Mouse (Mus musculus): ENCODE results near the gene Timp1. TPM values are rescaled to one million over a fixed set of nuclear protein-coding genes. Genes with fewer than 3 reads are reported as not detected.
A peak's percentile ranks its signal among the peaks of the same experiment; 100 is the strongest.

The Timp1 gene
- polyA plus RNA-seq (2014; fragmentation: Nextera tagmentation; extraction: Ambion mirVana): 33.9 and 35.8 TPM in 2 replicates

- H3K36me3 ChIP-seq (ENCODE audit: control insufficient read depth, insufficient read depth, low read length): no peaks in the 10 kb centered on the region
- H3K4me3 ChIP-seq (ENCODE audit: low read depth, low read length): peak within 1 kb of the TSS; percentile 31
- H3K27me3 ChIP-seq (ENCODE audit: control insufficient read depth, insufficient read depth, low read length): no peaks in the 10 kb centered on the region
- no peaks in the 10 kb centered on the region for H3K9me3 ChIP-seq (ENCODE audit: control insufficient read depth, low read depth, low read length)
- peak within 1 kb of the TSS; percentile 36 for H3K4me2 ChIP-seq (replicated peaks; ENCODE audit: low read depth, low read length)
- H3K4me1 ChIP-seq (ENCODE audit: control insufficient read depth, insufficient read depth, low read length): no peaks in the 10 kb centered on the region
- WGBS: 13% methylated on average over 18 of the region's 18 CpGs
- H3K9ac ChIP-seq (replicated peaks; ENCODE audit: low read depth, low read length): no peak within 1 kb of the TSS
- ATAC-seq (ENCODE audit: insufficient number of reproducible peaks, insufficient read depth, low FRiP score, low read depth): peak; percentile 86
- no peak within 1 kb of the TSS for H3K27ac ChIP-seq (ENCODE audit: low read length)
Measured at GRCm38 (mm10) chrX:20869962-20870513, at the start of gene Timp1. TSS of gene Timp1 (plus strand) at chrX:20870166.

GRCm38 (mm10) chrX:20828934-20829333 is 41.0 kb upstream of the Timp1 start:
- ATAC-seq (ENCODE audit: insufficient number of reproducible peaks, insufficient read depth, low FRiP score, low read depth): peak; percentile 87; the same call in 1 of the 2 replicates
- H3K27me3 ChIP-seq (ENCODE audit: control insufficient read depth, insufficient read depth, low read length): no peaks in the 10 kb centered on the region
- H3K4me3 ChIP-seq (ENCODE audit: low read depth, low read length): no peak overlapping the region
- no peaks in the 10 kb centered on the region for H3K36me3 ChIP-seq (ENCODE audit: control insufficient read depth, insufficient read depth, low read length)
- H3K27ac ChIP-seq (ENCODE audit: low read length): no peak overlapping the region
- H3K4me1 ChIP-seq (ENCODE audit: control insufficient read depth, insufficient read depth, low read length): no peaks in the 10 kb centered on the region
- 15% methylated on average over 5 of the region's 5 CpGs for WGBS
- H3K9me3 ChIP-seq (ENCODE audit: control insufficient read depth, low read depth, low read length): no peaks in the 10 kb centered on the region
- no peak overlapping the region for H3K9ac ChIP-seq (replicated peaks; ENCODE audit: low read depth, low read length)
- H3K4me2 ChIP-seq (replicated peaks; ENCODE audit: low read depth, low read length): no peak overlapping the region

DNA sequence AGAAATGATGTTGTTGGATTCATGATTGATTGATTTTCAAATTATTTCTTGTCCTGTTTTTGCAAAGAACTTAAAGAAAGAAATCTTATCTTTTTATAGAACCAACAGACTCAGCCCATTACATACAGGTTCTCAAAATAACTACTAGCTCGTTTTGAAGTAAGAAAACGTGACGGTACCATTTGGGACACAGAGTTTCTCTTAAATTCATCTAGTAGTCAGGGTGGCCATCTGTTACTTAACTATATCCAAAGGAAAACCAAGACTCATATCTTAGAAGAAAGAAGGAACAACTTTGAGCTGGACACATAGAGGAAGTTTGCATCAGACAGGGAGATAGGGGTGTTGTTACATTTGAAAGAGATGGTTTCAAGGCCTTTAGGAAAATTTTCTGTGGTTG is 22.7 kb upstream of the Timp1 start:
- ATAC-seq (ENCODE audit: insufficient number of reproducible peaks, insufficient read depth, low FRiP score, low read depth): no peak

GRCm38 (mm10) chrX:20847816-20848215 is 22.1 kb upstream of the Timp1 start:
- 6% methylated on average over 2 of the region's 2 CpGs for WGBS
- ATAC-seq (ENCODE audit: insufficient number of reproducible peaks, insufficient read depth, low FRiP score, low read depth): peak; percentile 19; the same call in 1 of the 2 replicates
- peak overlapping the region; percentile 41; the same call in 1 of the 2 replicates for H3K27ac ChIP-seq (ENCODE audit: low read length)
- H3K36me3 ChIP-seq (ENCODE audit: control insufficient read depth, insufficient read depth, low read length): no peaks in the 10 kb centered on the region
- H3K27me3 ChIP-seq (ENCODE audit: control insufficient read depth, insufficient read depth, low read length): no peaks in the 10 kb centered on the region
- H3K4me1 ChIP-seq (ENCODE audit: control insufficient read depth, insufficient read depth, low read length): peaks cover 2% of the 10 kb centered on the region; the same call in 1 of the 2 replicates
- H3K9ac ChIP-seq (replicated peaks; ENCODE audit: low read depth, low read length): no peak overlapping the region
- no peak overlapping the region for H3K4me3 ChIP-seq (ENCODE audit: low read depth, low read length)
- no peaks in the 10 kb centered on the region for H3K9me3 ChIP-seq (ENCODE audit: control insufficient read depth, low read depth, low read length)
- peak overlapping the region; percentile 32; the same call in 1 of the 2 replicates for H3K4me2 ChIP-seq (replicated peaks; ENCODE audit: low read depth, low read length)

More for the DNA sequence above, 22.7 kb upstream of the Timp1 start:
- Histone ChIP-seq H3K36me3 (ENCODE audit: control insufficient read depth, insufficient read depth, low read length) (no peaks in the 10 kb centered on the region), H3K4me2 (replicated peaks; ENCODE audit: low read depth, low read length) (no peak overlapping the region), H3K4me3 (ENCODE audit: low read depth, low read length) (no peak overlapping the region), H3K4me1 (ENCODE audit: control insufficient read depth, insufficient read depth, low read length) (peaks cover 2% of the 10 kb centered on the region; the same call in 1 of the 2 replicates), H3K9ac (replicated peaks; ENCODE audit: low read depth, low read length) (no peak overlapping the region), H3K9me3 (ENCODE audit: control insufficient read depth, low read depth, low read length) (no peaks in the 10 kb centered on the region), H3K27me3 (ENCODE audit: control insufficient read depth, insufficient read depth, low read length) (no peaks in the 10 kb centered on the region), H3K27ac (ENCODE audit: low read length) (peak overlapping the region; percentile 41; the same call in 1 of the 2 replicates)
- 83% methylated on average over 3 of the region's 3 CpGs for WGBS

DNA sequence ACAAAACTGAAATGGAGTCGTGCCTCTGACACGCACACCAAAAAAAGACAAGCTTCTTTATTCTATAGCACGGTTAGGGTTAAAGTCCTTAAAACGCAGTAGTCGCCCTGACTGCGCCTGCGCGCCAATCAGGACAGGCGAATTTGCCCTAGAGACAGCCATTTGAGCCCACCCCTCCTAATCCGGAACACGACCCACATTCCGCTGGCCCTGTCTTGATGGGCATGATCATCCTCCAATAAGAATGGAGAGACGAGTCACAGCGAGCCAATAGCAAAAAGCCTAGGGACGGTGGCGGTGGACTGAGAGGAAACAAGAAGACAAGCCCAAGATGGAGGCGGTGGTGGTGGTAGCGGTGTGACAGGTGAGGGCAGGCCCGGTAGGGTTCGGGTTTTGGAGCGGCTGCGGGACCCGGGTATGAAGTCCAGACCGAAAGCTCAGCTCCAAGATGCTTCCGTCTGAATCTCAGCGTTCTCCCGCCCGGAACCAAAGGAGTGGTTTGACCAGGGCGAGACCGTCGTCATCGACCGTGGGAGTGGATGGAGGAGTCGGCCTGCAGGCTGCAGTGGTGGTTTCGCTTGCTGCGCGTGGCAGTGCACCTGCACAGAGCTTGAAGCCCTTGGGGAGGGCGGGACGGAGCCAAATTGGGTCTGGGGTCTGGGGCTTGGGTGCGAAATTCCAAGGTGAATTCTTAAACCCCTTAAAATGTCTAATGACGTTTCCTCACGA is 21.5 kb upstream of the Timp1 start:
- H3K36me3 ChIP-seq (ENCODE audit: control insufficient read depth, insufficient read depth, low read length): peaks cover under 1% of the 10 kb centered on the region; the same call in 1 of the 2 replicates
- peaks cover 2% of the 10 kb centered on the region; the same call in 1 of the 2 replicates for H3K4me1 ChIP-seq (ENCODE audit: control insufficient read depth, insufficient read depth, low read length)
- peak overlapping the region; percentile 57 for H3K4me2 ChIP-seq (replicated peaks; ENCODE audit: low read depth, low read length)
- ATAC-seq (ENCODE audit: insufficient number of reproducible peaks, insufficient read depth, low FRiP score, low read depth): peak; percentile 97
- peak overlapping the region; percentile 48; the same call in 1 of the 2 replicates for H3K9ac ChIP-seq (replicated peaks; ENCODE audit: low read depth, low read length)
- H3K27me3 ChIP-seq (ENCODE audit: control insufficient read depth, insufficient read depth, low read length): no peaks in the 10 kb centered on the region
- H3K27ac ChIP-seq (ENCODE audit: low read length): peak overlapping the region; percentile 48; the same call in 1 of the 2 replicates
- no peaks in the 10 kb centered on the region for H3K9me3 ChIP-seq (ENCODE audit: control insufficient read depth, low read depth, low read length)
- 16% methylated on average over 42 of the region's 42 CpGs for WGBS
- peak overlapping the region; percentile 53 for H3K4me3 ChIP-seq (ENCODE audit: low read depth, low read length)

DNA sequence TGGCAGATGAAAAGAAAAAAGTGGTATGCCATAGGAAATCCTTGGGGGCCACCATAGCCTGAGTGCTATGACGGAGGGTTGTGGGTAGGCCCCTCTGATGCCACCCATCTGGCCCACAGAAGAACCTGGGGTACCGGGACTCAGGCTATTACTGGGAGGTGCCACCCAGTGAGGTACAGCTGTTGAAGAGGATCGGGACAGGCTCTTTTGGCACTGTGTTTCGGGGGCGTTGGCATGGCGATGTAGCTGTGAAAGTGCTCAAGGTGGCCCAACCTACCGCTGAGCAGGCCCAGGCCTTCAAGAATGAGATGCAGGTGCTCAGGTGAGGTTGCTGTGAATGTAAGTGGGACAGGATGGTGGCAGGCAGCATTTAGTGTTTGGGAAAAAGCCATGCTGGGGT is 16.2 kb upstream of the Timp1 start:
- no peak for ATAC-seq (ENCODE audit: insufficient number of reproducible peaks, insufficient read depth, low FRiP score, low read depth)
- Histone ChIP-seq H3K36me3 (ENCODE audit: control insufficient read depth, insufficient read depth, low read length) (peaks cover 3% of the 10 kb centered on the region; the same call in 1 of the 2 replicates), H3K4me3 (ENCODE audit: low read depth, low read length) (no peak overlapping the region), H3K4me2 (replicated peaks; ENCODE audit: low read depth, low read length) (no peak overlapping the region), H3K27ac (ENCODE audit: low read length) (no peak overlapping the region), H3K27me3 (ENCODE audit: control insufficient read depth, insufficient read depth, low read length) (no peaks in the 10 kb centered on the region), H3K4me1 (ENCODE audit: control insufficient read depth, insufficient read depth, low read length) (0 out of 2 replicates have a peak, but pooled peaks cover 2% of the 10 kb centered on the region), H3K9ac (replicated peaks; ENCODE audit: low read depth, low read length) (no peak overlapping the region), H3K9me3 (ENCODE audit: control insufficient read depth, low read depth, low read length) (no peaks in the 10 kb centered on the region)
- 92% methylated on average over 7 of the region's 7 CpGs for WGBS

DNA sequence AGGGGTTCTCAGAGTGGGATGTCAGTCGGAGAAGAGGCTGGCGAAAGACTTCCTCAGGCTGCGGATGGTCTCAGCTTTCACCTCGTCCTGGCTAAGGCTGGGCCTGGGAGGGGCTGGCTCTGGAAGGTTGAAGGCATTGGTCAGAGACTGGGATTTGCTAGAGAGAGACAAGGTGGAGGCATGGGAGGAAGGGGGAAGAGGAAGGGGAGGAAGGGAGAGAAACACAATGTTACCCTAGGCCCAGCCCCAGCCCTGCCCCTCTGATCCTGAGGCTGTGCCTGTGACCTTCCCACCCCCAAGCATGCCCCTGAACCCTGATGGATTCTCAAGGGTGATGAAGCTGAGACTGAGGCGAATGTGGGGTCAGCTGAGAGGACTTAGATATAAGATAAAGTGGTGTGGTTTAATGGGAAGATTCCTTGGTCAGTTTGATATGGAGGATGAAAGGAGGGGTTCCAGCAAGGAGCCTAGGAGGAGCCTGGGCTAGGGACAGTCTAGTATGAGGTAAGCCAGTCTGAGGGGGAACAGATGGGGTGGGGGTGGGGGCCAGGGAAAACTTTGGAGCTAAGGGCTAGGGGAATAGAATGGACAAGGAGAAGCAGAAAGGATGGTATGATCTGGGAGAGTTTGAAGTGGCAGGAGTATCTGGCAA is 8.4 kb upstream of the Timp1 start:
- ATAC-seq (ENCODE audit: insufficient number of reproducible peaks, insufficient read depth, low FRiP score, low read depth): 0 out of 2 replicates have a peak, but pooled peaks have one; percentile 30
- 56% methylated on average over 5 of the region's 5 CpGs for WGBS

More for the DNA sequence above, 8.4 kb upstream of the Timp1 start:
- H3K4me2 ChIP-seq (replicated peaks; ENCODE audit: low read depth, low read length): no peak overlapping the region
- H3K9me3 ChIP-seq (ENCODE audit: control insufficient read depth, low read depth, low read length): no peaks in the 10 kb centered on the region
- no peaks in the 10 kb centered on the region for H3K4me1 ChIP-seq (ENCODE audit: control insufficient read depth, insufficient read depth, low read length)
- H3K27me3 ChIP-seq (ENCODE audit: control insufficient read depth, insufficient read depth, low read length): no peaks in the 10 kb centered on the region
- H3K9ac ChIP-seq (replicated peaks; ENCODE audit: low read depth, low read length): no peak overlapping the region
- H3K36me3 ChIP-seq (ENCODE audit: control insufficient read depth, insufficient read depth, low read length): no peaks in the 10 kb centered on the region; the same call in 1 of the 2 replicates
- H3K27ac ChIP-seq (ENCODE audit: low read length): no peak overlapping the region
- H3K4me3 ChIP-seq (ENCODE audit: low read depth, low read length): no peak overlapping the region
